Mouse (Mus musculus) yolk sac, embryonic 10.5 days (tissue): ENCODE measurements around the gene Slc9a8.

ENCODE experiments used
- DNase-seq: peaks from one replicate; pipeline ENCODE4 v3.0.0-alpha.2; 2017; ENCODE audit warnings: low spot score

Gene Slc9a8

GRCm38 (mm10) chr2:167483827-167484410 is 62.4 kb downstream of the Slc9a8 start:
- no peak for DNase-seq

GRCm38 (mm10) chr2:167484932-167485331 is 63.4 kb downstream of the Slc9a8 start:
- no peak for DNase-seq

- no peak for DNase-seq
Measured at GRCm38 (mm10) chr2:167485501-167486377, 64.2 kb downstream of the Slc9a8 start.

- no peak for DNase-seq
Measured at GRCm38 (mm10) chr2:167486573-167486972, 65.1 kb downstream of the Slc9a8 start.

GRCm38 (mm10) chr2:167487551-167487950 is 66.0 kb downstream of the Slc9a8 start:
- DNase-seq = no peak

- DNase-seq = no peak
Measured at GRCm38 (mm10) chr2:167487994-167488393, 66.5 kb downstream of the Slc9a8 start.

GRCm38 (mm10) chr2:167490813-167491525 is 69.5 kb downstream of the Slc9a8 start:
- DNase-seq = no peak

GRCm38 (mm10) chr2:167491757-167492708 is 70.5 kb downstream of the Slc9a8 start, which contains the start of gene Rnf114:
TSS of gene Rnf114 (plus strand) at chr2:167492645.
- DNase-seq = no peak

- peak; percentile 90 for DNase-seq
Measured at GRCm38 (mm10) chr2:167492713-167493636, 71.5 kb downstream of the Slc9a8 start, which contains the start of gene Spata2. TSS of gene Spata2 (minus strand) at chr2:167492887.

- DNase-seq = no peak
Measured at GRCm38 (mm10) chr2:167496437-167496836, 74.9 kb downstream of the Slc9a8 start.

- no peak for DNase-seq
Measured at GRCm38 (mm10) chr2:167497272-167497671, 75.8 kb downstream of the Slc9a8 start.

GRCm38 (mm10) chr2:167502554-167503252 is 81.2 kb downstream of the Slc9a8 start:
- no peak for DNase-seq

- DNase-seq = peak; percentile 89
Measured at GRCm38 (mm10) chr2:167503253-167503895, 81.9 kb downstream of the Slc9a8 start.

- DNase-seq = peak; percentile 67
Measured at GRCm38 (mm10) chr2:167503896-167504349, 82.4 kb downstream of the Slc9a8 start.

- no peak for DNase-seq
Measured at GRCm38 (mm10) chr2:167505127-167505526, 83.6 kb downstream of the Slc9a8 start.

- DNase-seq = no peak
Measured at GRCm38 (mm10) chr2:167506546-167507260, 85.2 kb downstream of the Slc9a8 start.

GRCm38 (mm10) chr2:167507719-167508385 is 86.3 kb downstream of the Slc9a8 start:
- DNase-seq = no peak

GRCm38 (mm10) chr2:167508569-167508968 is 87.1 kb downstream of the Slc9a8 start:
- no peak for DNase-seq
